Mouse (Mus musculus) myocyte (in vitro differentiated cells): ENCODE measurements around the gene Zfp763. TPM values are rescaled to one million over a fixed set of nuclear protein-coding genes. Genes with fewer than 3 reads are reported as not detected.

Experiments used
- H3K27me3 ChIP-seq: one replicate; pipeline ENCODE4 v1.6.1; 2011; ENCODE audit not compliant: control insufficient read depth, insufficient read depth, insufficient read length
- H3K36me3 ChIP-seq: one replicate; pipeline ENCODE4 v1.6.1; 2011; ENCODE audit not compliant: control insufficient read depth, insufficient read depth
- H3K4me2 ChIP-seq: one replicate; pipeline ENCODE4 v1.6.1; 2011; ENCODE audit warnings: low read depth, control low read depth
- H3K4me3 ChIP-seq: one replicate; pipeline ENCODE4 v1.5.1; 2011; ENCODE audit warnings: mild to moderate bottlenecking, control low read depth, moderate library complexity
- H3K79me2 ChIP-seq: one replicate; pipeline ENCODE4 v1.6.1; 2011; ENCODE audit not compliant: control insufficient read depth, insufficient read depth
- H3ac ChIP-seq: one replicate; pipeline ENCODE4 v1.6.1; 2011; ENCODE audit not compliant: control insufficient read depth, insufficient read length
- CEBPB ChIP-seq: IDR thresholded peaks from 2 replicates; pipeline ENCODE4 v1.6.1; 2011; ENCODE audit warnings: mild to moderate bottlenecking, moderate library complexity; ENCODE audit not compliant: poor library complexity, insufficient read depth, severe bottlenecking
- E2F4 ChIP-seq: IDR thresholded peaks from one replicate; pipeline ENCODE4 v1.6.1; 2011; ENCODE audit warnings: mild to moderate bottlenecking, control low read depth, moderate library complexity; ENCODE audit not compliant: insufficient read depth
- MAX ChIP-seq: IDR thresholded peaks from one replicate; pipeline ENCODE4 v1.6.1; 2011; ENCODE audit warnings: low read depth, mild to moderate bottlenecking, control low read depth
- MYOD1 ChIP-seq, 3 experiments: IDR thresholded peaks; one replicate each; pipeline ENCODE4 v1.6.1; 2011; ENCODE audit warnings: control low read depth in 2 of 3, low read depth in 2 of 3, mild to moderate bottlenecking in 2 of 3, moderate library complexity in 1 of 3; ENCODE audit not compliant: insufficient read length in 2 of 3, control insufficient read depth in 1 of 3
- MYOG ChIP-seq, 3 experiments: IDR thresholded peaks; one replicate each; pipeline ENCODE4 v1.6.1; 2011; ENCODE audit warnings: control low read depth in 2 of 3, low read depth in 2 of 3, mild to moderate bottlenecking in 2 of 3; ENCODE audit not compliant: insufficient read length in 2 of 3, control insufficient read depth in 1 of 3, insufficient read depth in 1 of 3
- POLR2A ChIP-seq: IDR thresholded peaks from one replicate; pipeline ENCODE4 v1.6.1; 2011; ENCODE audit warnings: low read depth, mild to moderate bottlenecking, control low read depth, moderate library complexity; ENCODE audit not compliant: insufficient read length
- POLR2AphosphoS2 ChIP-seq: IDR thresholded peaks from one replicate; pipeline ENCODE4 v1.6.1; 2011; ENCODE audit warnings: low read depth, control low read depth; ENCODE audit not compliant: insufficient read length
- REST ChIP-seq: IDR thresholded peaks from one replicate; pipeline ENCODE4 v1.6.1; 2011; ENCODE audit warnings: mild to moderate bottlenecking, control low read depth, moderate library complexity; ENCODE audit not compliant: insufficient read depth, insufficient read length
- SRF ChIP-seq: IDR thresholded peaks from one replicate; pipeline ENCODE4 v1.6.1; 2011; ENCODE audit warnings: low read depth; ENCODE audit not compliant: control insufficient read depth, insufficient read length
- TCF12 ChIP-seq: IDR thresholded peaks from one replicate; pipeline ENCODE4 v1.6.1; 2011; ENCODE audit warnings: mild to moderate bottlenecking, control low read depth; ENCODE audit not compliant: poor library complexity, insufficient read depth, severe bottlenecking
- TCF3 ChIP-seq: IDR thresholded peaks from one replicate; pipeline ENCODE4 v1.6.1; 2011; ENCODE audit warnings: low read depth, control low read depth; ENCODE audit not compliant: insufficient read length
- USF1 ChIP-seq: IDR thresholded peaks from one replicate; pipeline ENCODE4 v1.6.1; 2011; ENCODE audit warnings: low read depth, mild to moderate bottlenecking, control low read depth, moderate library complexity
- polyA plus RNA-seq: library from polyadenylated mRNA; unstranded; fragments of >200 nt; fragmentation: generic; extraction: Trizol; gene quantifications from one replicate; pipeline ENCODE4 v1.2.1, GENCODE M21; 2012; ENCODE audit warnings: missing spikeins

Gene Zfp763
- polyA plus RNA-seq, 1 experiment = 0.83 TPM

- no peak overlapping the region for H3K4me3 ChIP-seq
- H3K27me3 ChIP-seq = no peaks in the 10 kb centered on the region
- H3ac ChIP-seq = no peak overlapping the region
- no peaks in the 10 kb centered on the region for H3K79me2 ChIP-seq
- H3K4me2 ChIP-seq = no peak overlapping the region
- TF ChIP-seq POLR2A (no peak), TCF3 (no peak)
- H3K36me3 ChIP-seq = peaks cover 11% of the 10 kb centered on the region
Observed at GRCm38 (mm10) chr17:33008337-33008736, 24.9 kb downstream of the Zfp763 start.

- TF ChIP-seq E2F4 (no peak), TCF12 (no peak), MYOD1 (IDR thresholded peaks at IDR 0.05; ENCODE audit: control insufficient read depth in 1 of 3, insufficient read length in 2 of 3, low read depth in 2 of 3) (no peak), POLR2AphosphoS2 (no peak), MYOG (IDR thresholded peaks at IDR 0.05; ENCODE audit: control insufficient read depth in 1 of 3, insufficient read depth in 1 of 3, insufficient read length in 2 of 3, low read depth in 2 of 3) (no peak), TCF3 (no peak), USF1 (no peak), REST (no peak), POLR2A (no peak), SRF (no peak), CEBPB (no peak), MAX (no peak)
- Histone ChIP-seq H3K27me3 (no peaks in the 10 kb centered on the region), H3K4me2 (no peak overlapping the region), H3K4me3 (no peak overlapping the region), H3ac (no peak overlapping the region), H3K79me2 (peaks cover 6% of the 10 kb centered on the region), H3K36me3 (peaks cover 25% of the 10 kb centered on the region)
Observed at GRCm38 (mm10) chr17:32998492-32998891, 34.7 kb downstream of the Zfp763 start.

- Histone ChIP-seq H3K27me3 (no peaks in the 10 kb centered on the region), H3K79me2 (peaks cover 6% of the 10 kb centered on the region), H3K4me3 (peak within 1 kb of the TSS; percentile 51), H3ac (peak within 1 kb of the TSS; percentile 59), H3K4me2 (peak within 1 kb of the TSS; percentile 77), H3K36me3 (peaks cover 5% of the 10 kb centered on the region)
- TF ChIP-seq REST (no peak), POLR2AphosphoS2 (peak; percentile 37), POLR2A (peak; percentile 52)
Observed at GRCm38 (mm10) chr17:32992699-32993474, 40.3 kb downstream of the Zfp763 start, which contains the start of gene Zfp952. Zfp952 (plus strand) TSS chr17:32993129.

GRCm38 (mm10) chr17:32991965-32992698 is 41.1 kb downstream of the Zfp763 start:
- Histone ChIP-seq H3K4me2 (peak overlapping the region; percentile 77), H3K4me3 (peak overlapping the region; percentile 51), H3ac (no peak overlapping the region), H3K36me3 (peaks cover 5% of the 10 kb centered on the region), H3K27me3 (no peaks in the 10 kb centered on the region), H3K79me2 (peaks cover 6% of the 10 kb centered on the region)
- no peak for TF ChIP-seq SRF
- no peak for TF ChIP-seq REST
- no peak for TF ChIP-seq MAX
- TF ChIP-seq MYOD1 (IDR thresholded peaks at IDR 0.05; ENCODE audit: control insufficient read depth in 1 of 3, insufficient read length in 2 of 3, low read depth in 2 of 3) = no peak
- no peak for TF ChIP-seq E2F4
- no peak for TF ChIP-seq CEBPB
- no peak for TF ChIP-seq POLR2AphosphoS2
- TF ChIP-seq USF1 = no peak
- TF ChIP-seq POLR2A = no peak
- TF ChIP-seq TCF3 = no peak

- H3ac ChIP-seq = no peak overlapping the region
- H3K4me3 ChIP-seq = no peak overlapping the region
- no peaks in the 10 kb centered on the region for H3K79me2 ChIP-seq
- no peaks in the 10 kb centered on the region for H3K27me3 ChIP-seq
- TF ChIP-seq MYOG (IDR thresholded peaks at IDR 0.05; ENCODE audit: control insufficient read depth in 1 of 3, insufficient read depth in 1 of 3, insufficient read length in 2 of 3, low read depth in 2 of 3) (no peak), SRF (no peak), REST (no peak), MAX (no peak), E2F4 (no peak), USF1 (no peak), TCF3 (no peak), TCF12 (no peak), POLR2AphosphoS2 (no peak), CEBPB (no peak), POLR2A (no peak), MYOD1 (IDR thresholded peaks at IDR 0.05; ENCODE audit: control insufficient read depth in 1 of 3, insufficient read length in 2 of 3, low read depth in 2 of 3) (no peak)
- no peaks in the 10 kb centered on the region for H3K36me3 ChIP-seq
- H3K4me2 ChIP-seq = no peak overlapping the region
Observed at GRCm38 (mm10) chr17:32986301-32986700, 46.9 kb downstream of the Zfp763 start.
